In genomic region chr4:149945194-149945593, GRCm38 (mm10) we compare ENCODE assay signal across 12 mouse cellular contexts. TPM values are rescaled to one million over a fixed set of nuclear protein-coding genes. Genes with fewer than 3 reads are reported as not detected.
DNase-seq lines count a peak whose midpoint lies in the region; ATAC-seq lines count a peak whose summit lies in the region.
"Had no signal": no experiment of that assay in that cellular context is flagged by ENCODE, and none has a peak within 500 bp of the region (broad histone marks: within the 10 kb centered on the region; RNA-seq: fewer than 3 reads in every experiment).

No protein-coding gene starts in this region.

- H3K36me3 ChIP-seq in forebrain, embryonic 10.5 days (replicated peaks) = no peaks in the 10 kb centered on the region
- H3K36me3 ChIP-seq in forebrain, embryonic 15.5 days = no peaks in the 10 kb centered on the region

- ATAC-seq in forebrain, embryonic 15.5 days (replicated peaks) = no peak
- ATAC-seq in granulocyte monocyte progenitor cell, adult 5-6 weeks (replicated peaks; ENCODE audit: poor library complexity, severe bottlenecking) = no peak

- peaks cover 29% of the 10 kb centered on the region for H3K27me3 ChIP-seq in forebrain, embryonic 10.5 days (ENCODE audit: poor library complexity, severe bottlenecking)
- H3K27me3 ChIP-seq in forebrain, embryonic 15.5 days = no peaks in the 10 kb centered on the region

- H3K4me1 ChIP-seq in forebrain, embryonic 10.5 days = peaks cover 77% of the 10 kb centered on the region
- peaks cover 25% of the 10 kb centered on the region for H3K4me1 ChIP-seq in forebrain, embryonic 15.5 days

- no peaks in the 10 kb centered on the region for H3K9me3 ChIP-seq in forebrain, embryonic 10.5 days
- no peaks in the 10 kb centered on the region for H3K9me3 ChIP-seq in forebrain, embryonic 15.5 days

- peak overlapping the region; percentile 37; the same call in 1 of the 2 replicates for H3K27ac ChIP-seq in forebrain, embryonic 10.5 days
- no peak overlapping the region for H3K27ac ChIP-seq in forebrain, embryonic 15.5 days (replicated peaks)

- DNase-seq in forebrain, embryonic 10.5 days (ENCODE audit: extremely low spot score, low spot score) = no peak
- peak; percentile 64 to 65 for DNase-seq in right cerebral cortex, postnatal 10 days (ENCODE audit: low spot score in 2 of 2)
- no peak for DNase-seq in right cerebral cortex, adult 18-20 months
- DNase-seq in mesoderm, embryonic 11.5 days (ENCODE audit: low read depth, low spot score) = peak; percentile 66
- no peak for DNase-seq in layer of hippocampus, postnatal 14 days (ENCODE audit: low spot score in 2 of 2)
- DNase-seq in cerebellum, adult 9-10 months = no peak
- DNase-seq: adrenal gland, adult 8-10 months; cerebellum, adult 18-20 months had no signal

- H3K4me2 ChIP-seq in forebrain, embryonic 15.5 days (replicated peaks) = no peak overlapping the region
- H3K4me2 ChIP-seq: midbrain, embryonic 11.5 days had no signal

- H3K9ac ChIP-seq in forebrain, embryonic 15.5 days (replicated peaks) = no peak overlapping the region

- H3K4me3 ChIP-seq in forebrain, embryonic 10.5 days = no peak overlapping the region
- no peak overlapping the region for H3K4me3 ChIP-seq in forebrain, embryonic 15.5 days
- H3K4me3 ChIP-seq: erythroblast, embryonic 14.5 days had no signal

- 62% methylated on average over 9 of the region's 9 CpGs for WGBS in forebrain, embryonic 10.5 days
- WGBS in forebrain, embryonic 15.5 days = 68% methylated on average over 9 of the region's 9 CpGs

RNA-seq across cellular contexts. Expression of gene Spsb1, which starts 9.6 kb away (rescaled TPM):
- polyA plus RNA-seq in forebrain, embryonic 10.5 days (2016; fragmentation: Nextera tagmentation; extraction: Ambion mirVana) = 9.0 and 11.2 TPM in 2 replicates
- polyA plus RNA-seq in forebrain, embryonic 15.5 days (2015; fragmentation: Nextera tagmentation; extraction: Ambion mirVana) = 6.0 and 6.8 TPM in 2 replicates
- 10 to 100 TPM; 25.3 to 29.1 TPM for total RNA-seq in layer of hippocampus, postnatal 14 days (2021)
- not detected in 2 replicates for total RNA-seq in granulocyte monocyte progenitor cell, adult 5-6 weeks (2014; fragmentation: Nextera tagmentation)
- not detected in 2 replicates for total RNA-seq in granulocyte monocyte progenitor cell, adult 5-6 weeks (2017)
- polyA plus RNA-seq: erythroblast, embryonic 14.5 days had no signal

Comparison
In these comparisons a context has a peak if more than half of its experiments do, and no peak if none do; other contexts are left out.
1. DNase-seq: peak in right cerebral cortex, postnatal 10 days (2 of 2) and mesoderm, embryonic 11.5 days (single experiment); none in forebrain, embryonic 10.5 days (single experiment), right cerebral cortex, adult 18-20 months (single experiment), layer of hippocampus, postnatal 14 days (0 of 2) and cerebellum, adult 9-10 months (single experiment).
2. RNA of gene Spsb1, which starts 9.6 kb away (total RNA-seq): 25.3 to 29.1 TPM in layer of hippocampus, postnatal 14 days; not detected in granulocyte monocyte progenitor cell, adult 5-6 weeks; every median in the first group is over 10 times any median in the second.